Comparison of ENCODE assay signal across 21 mouse cellular contexts in genomic region chr6:71746246-71746645, GRCm38 (mm10). TPM values are rescaled to one million over a fixed set of nuclear protein-coding genes. Genes with fewer than 3 reads are reported as not detected.
DNase-seq lines count a peak whose midpoint lies in the region; ATAC-seq and TF ChIP-seq lines count a peak whose summit lies in the region.
"Had no signal": no experiment of that assay in that cellular context is flagged by ENCODE, and none has a peak within 500 bp of the region (broad histone marks: within the 10 kb centered on the region; RNA-seq: fewer than 3 reads in every experiment).

No protein-coding gene starts in this region.

- peaks cover 6% of the 10 kb centered on the region for H3K4me1 ChIP-seq in midbrain, embryonic 12.5 days
- peaks cover 2% of the 10 kb centered on the region for H3K4me1 ChIP-seq in midbrain, embryonic 15.5 days
- H3K4me1 ChIP-seq in cortical plate, adult 2 months (ENCODE audit: control insufficient read depth, insufficient read depth, low read length), result peaks cover 12% of the 10 kb centered on the region

- no peak overlapping the region for H3K4me2 ChIP-seq in midbrain, embryonic 12.5 days (replicated peaks)
- no peak overlapping the region for H3K4me2 ChIP-seq in midbrain, embryonic 15.5 days
- H3K4me2 ChIP-seq: heart, embryonic 12.5 days; heart, embryonic 15.5 days; hindbrain, embryonic 14.5 days had no signal

- DNase-seq in frontal cortex, postnatal 25 days (ENCODE audit: low spot score in 2 of 2), result no peak
- DNase-seq in left cerebral cortex, adult 2 months (ENCODE audit: extremely low spot score in 1 of 2, low spot score in 2 of 2), result no peak
- no peak for DNase-seq in left cerebral cortex, postnatal 4 days
- DNase-seq in heart, postnatal 4 days, result no peak
- DNase-seq: adrenal gland, adult 2 months; adrenal gland, postnatal 14 days; cerebellum, adult 11-12 months; cerebellum, adult 8-10 months; cerebellum, postnatal 10 days; cerebellum, postnatal 36 days; heart, postnatal 10 days; heart, postnatal 36 days had no signal

- H3K9me3 ChIP-seq in midbrain, embryonic 12.5 days, result no peaks in the 10 kb centered on the region
- no peaks in the 10 kb centered on the region for H3K9me3 ChIP-seq in midbrain, embryonic 15.5 days
- H3K9me3 ChIP-seq: heart, embryonic 12.5 days; heart, embryonic 15.5 days had no signal

- no peak overlapping the region for H3K9ac ChIP-seq in midbrain, embryonic 12.5 days (replicated peaks)
- no peak overlapping the region for H3K9ac ChIP-seq in midbrain, embryonic 15.5 days
- H3K9ac ChIP-seq: heart, embryonic 12.5 days; heart, embryonic 15.5 days; hindbrain, embryonic 14.5 days had no signal

- peak; percentile 39 for ATAC-seq in frontal cortex, adult (ENCODE audit: low TSS enrichment)
- ATAC-seq in midbrain, embryonic 12.5 days (ENCODE audit: low FRiP score, low read depth), result peak; percentile 68
- no peak for ATAC-seq in midbrain, embryonic 15.5 days (replicated peaks)
- ATAC-seq: forebrain, embryonic 14.5 days; hindbrain, postnatal 0 days had no signal

- WGBS in midbrain, embryonic 12.5 days, result 12% methylated on average over 1 of the region's 1 CpGs
- WGBS in midbrain, embryonic 15.5 days, result 7% methylated on average over 1 of the region's 1 CpGs

- no peaks in the 10 kb centered on the region for H3K27me3 ChIP-seq in midbrain, embryonic 12.5 days
- H3K27me3 ChIP-seq in midbrain, embryonic 15.5 days (replicated peaks), result no peaks in the 10 kb centered on the region
- H3K27me3 ChIP-seq: heart, embryonic 12.5 days; heart, embryonic 15.5 days had no signal

- H3K36me3 ChIP-seq in midbrain, embryonic 12.5 days, result no peaks in the 10 kb centered on the region
- H3K36me3 ChIP-seq in midbrain, embryonic 15.5 days (replicated peaks), result no peaks in the 10 kb centered on the region
- H3K36me3 ChIP-seq: heart, embryonic 12.5 days; heart, embryonic 15.5 days had no signal

- H3K27ac ChIP-seq in left cerebral cortex, adult 2 months, result peak overlapping the region; percentile 75
- H3K27ac ChIP-seq in midbrain, embryonic 12.5 days (replicated peaks), result no peak overlapping the region
- H3K27ac ChIP-seq in midbrain, embryonic 15.5 days, result no peak overlapping the region
- peak overlapping the region; percentile 79 for H3K27ac ChIP-seq in cortical plate, adult 2 months (ENCODE audit: insufficient read depth, low read length)
- H3K27ac ChIP-seq: heart, embryonic 15.5 days; hindbrain, embryonic 14.5 days; hindbrain, postnatal 0 days had no signal

- no peak for TF ChIP-seq POLR2A in cortical plate, adult 2 months (IDR thresholded peaks at IDR 0.05; ENCODE audit: extremely low read depth, insufficient read depth, low read length)

- intact Hi-C loops in left cerebral cortex, adult 2 months (cut with DNase I), result loop anchor here (1.0 to 5.0 kb wide), 2 partner anchors 26 to 56 kb away; no protein-coding TSS in a partner anchor
- intact Hi-C loops in left cerebral cortex, postnatal 4 days (cut with DNase I), result no loop called here

- H3K4me3 ChIP-seq in left cerebral cortex, adult 2 months, result no peak overlapping the region
- H3K4me3 ChIP-seq in midbrain, embryonic 12.5 days, result no peak overlapping the region
- H3K4me3 ChIP-seq in midbrain, embryonic 15.5 days, result no peak overlapping the region
- H3K4me3 ChIP-seq in cortical plate, adult 2 months (ENCODE audit: insufficient read depth, low read length), result no peak overlapping the region
- H3K4me3 ChIP-seq: heart, embryonic 12.5 days; heart, embryonic 15.5 days had no signal

- TF ChIP-seq CTCF in left cerebral cortex, adult 2 months (IDR thresholded peaks at IDR 0.05), result no peak
- TF ChIP-seq CTCF in cortical plate, adult 2 months (IDR thresholded peaks at IDR 0.05; ENCODE audit: extremely low read depth, insufficient read depth, low read length), result no peak

RNA-seq across cellular contexts. Expression of gene Reep1, which starts 38.9 kb away (rescaled TPM):
- 10 to 100 TPM; 81.4 to 81.5 TPM for total RNA-seq in left cerebral cortex, adult 2 months (2021)
- total RNA-seq in left cerebral cortex, postnatal 4 days (2021), result 100 to 1,000 TPM; 223 to 225 TPM
- polyA plus RNA-seq in midbrain, embryonic 12.5 days (2016; fragmentation: Nextera tagmentation; extraction: Ambion mirVana), result 86.3 and 97.4 TPM in 2 replicates
- polyA plus RNA-seq in midbrain, embryonic 15.5 days (2015; fragmentation: Nextera tagmentation; extraction: Ambion mirVana), result 303 and 331 TPM in 2 replicates
- 76.3 and 79.2 TPM in 2 replicates for polyA plus RNA-seq in cortical plate, adult 2 months (2012; rRNA removed)
- 10 to 100 TPM; 22.4 to 22.9 TPM for total RNA-seq in heart, postnatal 4 days (2021)

Comparison
In these comparisons a context has a peak if more than half of its experiments do, and no peak if none do; other contexts are left out.
1. H3K27ac ChIP-seq: peak in left cerebral cortex, adult 2 months (single experiment) and cortical plate, adult 2 months (single experiment); none in midbrain, embryonic 12.5 days (single experiment) and midbrain, embryonic 15.5 days (single experiment).